Mouse (Mus musculus) C2C12 (cell line): Measurements from ENCODE around the gene Nr4a1.

Experiments used
- CTCF ChIP-seq: IDR thresholded peaks from one replicate; pipeline ENCODE4 v1.5.1; 2011; ENCODE audit not compliant: control insufficient read depth, insufficient read depth, insufficient read length
- MYOD1 ChIP-seq: IDR thresholded peaks from one replicate; pipeline ENCODE4 v1.6.1; 2011; ENCODE audit warnings: low read depth; ENCODE audit not compliant: control insufficient read depth, insufficient read length
- USF1 ChIP-seq: IDR thresholded peaks from one replicate; pipeline ENCODE4 v1.6.1; 2011; ENCODE audit warnings: low read depth, mild to moderate bottlenecking, control low read depth, moderate library complexity

DNA sequence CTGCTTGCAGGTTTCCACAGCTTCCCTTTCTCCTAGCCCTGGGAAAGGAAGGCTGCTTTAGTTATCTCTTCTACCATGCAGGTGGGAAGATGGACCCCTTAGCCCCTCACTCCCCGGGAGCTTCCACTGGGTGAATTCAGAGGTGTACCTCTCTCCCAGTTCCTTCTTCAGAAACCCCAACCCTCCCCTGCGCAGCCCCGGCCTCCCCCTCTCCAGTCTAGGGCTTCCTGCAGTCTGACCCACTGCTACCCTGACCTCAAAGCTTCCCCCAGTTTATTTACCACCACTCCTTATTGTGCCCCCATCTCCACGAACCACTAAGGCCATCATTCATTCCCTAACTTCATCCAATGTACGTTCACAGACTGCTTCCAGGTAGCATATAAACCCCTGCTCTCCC is 30.5 kb upstream of the Nr4a1 start:
- TF ChIP-seq CTCF = no peak
- TF ChIP-seq USF1 = no peak
- TF ChIP-seq MYOD1 = no peak
